Mouse (Mus musculus) CD4-positive, CD25-positive, alpha-beta regulatory T cell, adult 4 months (primary cell): ENCODE data around the gene Fbxo21. TPM values are rescaled to one million over a fixed set of nuclear protein-coding genes. Genes with fewer than 3 reads are reported as not detected.

Experiments used
- ATAC-seq: one replicate; pipeline ENCODE4 v1.8.0; 2017
- polyA plus RNA-seq, 2 experiments: library from polyadenylated mRNA; unstranded; fragments of 100-300 nt; shearing (Covaris generic); gene quantifications; one replicate each; pipeline ENCODE4 v1.2.1; 2017

Fbxo21 gene
- polyA plus RNA-seq, 2 experiments from 2014 or later, result 7.9 to 12.5 TPM

GRCm38 (mm10) chr5:118026343-118026742 is 49.8 kb downstream of the Fbxo21 start:
- no peak for ATAC-seq

GRCm38 (mm10) chr5:118027101-118027697 is 50.7 kb downstream of the Fbxo21 start:
- ATAC-seq, result no peak

- ATAC-seq, result peak; percentile 7
These were observed 51.2 kb downstream of the Fbxo21 start, which contains the start of gene Tesc for GRCm38 (mm10) chr5:118027698-118028190. Gene Tesc, plus strand, starts transcription at chr5:118027743.

DNA sequence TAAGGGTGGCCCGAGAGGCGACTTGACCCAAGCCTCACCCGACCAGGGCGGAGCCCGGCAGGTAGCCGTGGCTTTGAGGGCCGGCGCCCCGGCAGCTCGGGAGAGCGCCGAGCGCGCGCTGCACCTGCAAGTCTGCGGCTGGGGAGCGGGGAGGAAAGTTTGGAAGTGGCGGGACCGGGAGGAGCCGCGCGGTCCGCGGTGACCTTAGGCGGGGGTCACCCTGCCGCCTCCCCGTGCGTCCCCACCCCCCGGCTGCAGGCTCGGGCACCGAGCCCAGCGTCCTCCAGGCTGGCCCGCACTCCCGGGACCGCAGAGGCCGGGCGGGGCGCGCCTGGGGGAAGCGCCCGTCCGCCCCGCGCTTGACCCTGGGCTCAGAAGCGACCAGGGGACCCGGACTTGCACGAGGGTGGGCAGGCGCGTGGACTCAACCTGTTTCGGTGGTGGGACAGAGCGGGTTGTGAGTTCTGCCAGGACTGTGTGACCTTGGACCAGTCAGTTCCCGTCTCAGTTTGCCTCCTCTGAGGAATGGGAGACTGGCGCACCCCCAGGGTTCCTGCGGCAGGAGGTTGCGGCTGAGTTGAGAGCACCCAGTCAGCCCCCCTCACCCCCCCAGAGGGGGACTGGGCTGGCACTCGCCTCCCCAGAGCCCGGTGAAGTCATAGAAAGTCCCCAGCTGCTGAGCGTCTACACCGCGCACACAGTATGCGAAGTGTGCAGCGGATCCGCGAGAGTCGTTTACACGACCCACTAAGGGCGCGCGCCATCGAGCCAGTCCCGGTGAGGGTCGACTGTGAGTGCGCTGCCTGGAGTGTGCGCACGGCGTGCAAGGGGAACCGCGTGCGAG is 51.9 kb downstream of the Fbxo21 start:
- peak; percentile 49 for ATAC-seq

GRCm38 (mm10) chr5:118029035-118029408 is 52.5 kb downstream of the Fbxo21 start:
- ATAC-seq, result peak; percentile 38

GRCm38 (mm10) chr5:118029420-118029819 is 52.9 kb downstream of the Fbxo21 start:
- peak; percentile 83 for ATAC-seq

- no peak for ATAC-seq
These were observed 53.6 kb downstream of the Fbxo21 start for GRCm38 (mm10) chr5:118030022-118030675.

- ATAC-seq, result no peak
These were observed 54.5 kb downstream of the Fbxo21 start for GRCm38 (mm10) chr5:118031059-118031458.

- no peak for ATAC-seq
These were observed 55.0 kb downstream of the Fbxo21 start for GRCm38 (mm10) chr5:118031508-118031907.

DNA sequence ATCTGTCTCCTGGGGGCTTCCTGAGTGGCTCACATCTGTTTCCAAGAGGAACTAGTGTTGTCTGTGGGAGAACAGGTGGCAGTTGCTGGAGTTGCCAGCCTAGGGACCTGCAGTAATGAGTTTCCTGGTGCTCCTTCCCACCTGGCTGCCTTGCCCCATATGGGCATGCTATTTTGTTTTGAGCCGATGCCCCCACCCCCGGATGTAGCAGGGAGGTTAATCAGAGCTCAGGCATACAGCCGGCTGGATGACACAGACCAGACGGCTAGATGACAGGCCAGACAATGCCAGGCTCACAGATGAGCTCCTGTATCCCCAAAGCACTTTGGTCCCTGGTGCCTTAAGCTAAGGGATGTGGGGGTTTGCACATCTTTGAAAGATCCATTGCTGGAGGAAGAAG is 56.8 kb downstream of the Fbxo21 start:
- no peak for ATAC-seq

GRCm38 (mm10) chr5:118033740-118034139 is 57.2 kb downstream of the Fbxo21 start:
- ATAC-seq, result no peak

- ATAC-seq, result no peak
These were observed 58.1 kb downstream of the Fbxo21 start for GRCm38 (mm10) chr5:118034632-118035031.

DNA sequence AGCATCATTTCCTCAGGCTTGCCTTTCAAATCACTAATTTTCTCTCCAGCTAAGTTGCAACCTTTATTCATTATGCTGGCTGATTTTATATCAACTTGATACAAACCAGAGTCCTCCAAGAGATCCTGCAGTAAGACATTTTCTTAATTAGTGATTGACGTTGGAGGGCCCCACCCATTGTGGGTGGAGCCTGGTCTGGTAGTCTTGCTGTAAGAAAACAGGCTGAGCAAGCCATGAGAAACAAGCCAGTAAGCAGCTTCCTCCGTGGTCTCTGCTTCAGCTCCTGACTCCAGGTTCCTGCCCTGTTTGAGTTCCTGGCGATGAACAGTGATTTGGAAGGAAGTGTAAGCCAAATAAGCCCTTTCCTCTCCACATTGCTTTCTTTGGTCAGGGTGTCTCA is 59.3 kb downstream of the Fbxo21 start:
- no peak for ATAC-seq

GRCm38 (mm10) chr5:118036888-118037797 is 60.6 kb downstream of the Fbxo21 start:
- peak; percentile 69 for ATAC-seq

DNA sequence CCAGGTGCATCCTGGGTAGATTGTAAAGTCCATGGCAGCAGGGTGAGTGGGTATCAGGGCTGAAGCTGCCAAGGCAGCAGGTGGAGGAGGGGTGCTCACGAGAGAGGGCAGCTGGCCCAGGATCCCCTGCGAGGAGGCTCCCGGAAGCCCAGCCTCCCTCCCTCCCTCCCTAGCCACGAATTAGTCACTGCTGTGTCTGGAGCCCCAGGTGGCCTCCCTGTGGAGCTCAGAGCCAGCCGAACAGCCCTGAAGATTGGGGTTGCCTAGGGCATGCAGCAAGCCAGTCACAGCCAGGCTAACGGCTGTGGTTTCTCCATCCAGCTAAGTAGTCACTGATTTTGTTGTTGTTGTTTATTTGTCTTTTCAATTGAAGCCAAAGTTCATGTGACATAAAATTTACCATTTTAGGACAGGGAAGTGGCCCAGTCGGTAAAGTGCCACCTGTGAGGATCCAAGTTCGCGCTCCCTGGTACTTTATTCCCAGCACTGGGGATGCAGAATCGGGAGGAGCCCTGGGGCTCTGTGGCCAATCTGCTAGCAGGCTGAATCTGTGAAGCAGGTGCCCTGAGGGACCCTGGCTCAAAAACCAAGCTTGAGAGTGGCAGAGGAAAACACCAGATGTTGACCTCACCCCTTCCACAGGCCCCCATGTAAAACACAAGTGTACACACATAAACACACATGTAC is 61.4 kb downstream of the Fbxo21 start:
- peak; percentile 73 for ATAC-seq

GRCm38 (mm10) chr5:118039241-118039668 is 62.7 kb downstream of the Fbxo21 start:
- ATAC-seq, result no peak

GRCm38 (mm10) chr5:118042599-118042998 is 66.1 kb downstream of the Fbxo21 start:
- ATAC-seq, result no peak

- ATAC-seq, result no peak
These were observed 67.2 kb downstream of the Fbxo21 start for GRCm38 (mm10) chr5:118043761-118044160.

DNA sequence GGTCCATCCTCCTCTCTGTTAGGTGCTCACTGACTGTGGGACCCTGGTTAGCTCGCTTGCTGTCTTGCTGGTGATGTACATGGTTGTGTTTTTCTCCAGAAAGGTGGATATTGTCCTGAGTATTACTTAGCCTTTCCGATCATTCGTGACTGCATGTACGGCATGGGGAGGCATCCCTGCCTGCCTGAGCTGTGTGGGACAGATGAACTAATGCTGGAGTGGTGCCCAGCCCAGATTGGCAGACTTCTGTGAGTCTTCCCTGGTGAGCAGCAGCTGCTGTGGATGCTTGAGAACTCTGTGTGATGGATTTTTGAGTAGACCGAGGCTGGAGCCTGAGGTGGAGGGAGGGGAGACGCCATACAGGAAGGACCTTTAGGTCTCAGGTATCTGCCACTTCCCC is 68.4 kb downstream of the Fbxo21 start:
- ATAC-seq, result no peak

DNA sequence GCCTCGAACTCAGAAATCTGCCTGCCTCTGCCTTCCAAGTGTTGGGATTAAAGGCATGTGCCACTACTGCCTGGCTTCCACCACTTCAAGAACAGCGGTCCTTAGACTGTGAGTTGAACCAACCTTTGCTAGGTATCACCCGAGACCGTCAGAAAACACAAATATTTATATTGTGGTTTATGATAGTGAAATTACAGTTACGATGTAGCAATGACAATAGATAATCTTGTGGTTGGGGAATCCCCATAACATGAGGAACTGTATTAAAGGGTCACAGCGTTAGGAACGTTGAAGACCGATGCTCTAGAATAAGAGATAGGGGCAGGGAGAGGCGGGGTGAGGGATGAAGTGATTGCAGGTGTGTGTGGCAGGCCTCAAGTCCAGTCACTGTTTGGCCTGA is 68.9 kb downstream of the Fbxo21 start:
- peak; percentile 86 for ATAC-seq

GRCm38 (mm10) chr5:118047091-118047757 is 70.7 kb downstream of the Fbxo21 start:
- peak; percentile 60 for ATAC-seq
